Mouse (Mus musculus): ENCODE measurements around the gene Ccl27b.
"Not testable (repeated sequence)": the region's sequence is repeated elsewhere in the genome, so short reads cannot be mapped to it uniquely, and the experiment has no call there.

Ccl27b gene

GRCm38 (mm10) chr4:42654951-42655350, at the start of gene Ccl27b:
Gene Ccl27b (plus strand): TSS chr4:42655251.
- not testable (repeated sequence) for DNase-seq

- DNase-seq, result not testable (repeated sequence)
Observed at GRCm38 (mm10) chr4:42611895-42612294, 43.2 kb upstream of the Ccl27b start, which contains the start of gene Gm10591. Gene Gm10591 (plus strand): TSS chr4:42612195.

GRCm38 (mm10) chr4:42629419-42629818, 25.6 kb upstream of the Ccl27b start, which contains the start of gene Gm2564:
Gene Gm2564 (plus strand): TSS chr4:42629719.
- DNase-seq, result not testable (repeated sequence)

DNA sequence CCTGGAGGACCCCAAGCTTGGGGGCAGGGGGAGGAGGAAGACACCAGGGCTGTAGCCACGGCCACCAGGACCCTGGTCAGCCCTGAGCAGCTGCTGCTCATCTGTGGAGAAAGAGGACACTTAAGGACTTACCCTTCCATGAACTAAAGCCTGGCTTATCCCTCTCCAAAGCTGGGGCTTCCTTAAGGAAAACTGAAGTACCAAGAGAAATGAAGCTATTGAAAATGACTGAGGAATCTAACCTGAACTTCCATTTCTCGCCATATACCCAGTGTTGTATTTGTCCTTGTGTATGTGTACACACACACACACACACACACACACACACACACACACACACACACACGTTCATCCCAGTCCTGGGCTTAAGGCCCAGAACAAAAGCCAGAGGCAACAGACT, 6.7 kb downstream of the Ccl27b start, which contains the start of gene Il11ra2:
Gene Il11ra2, minus strand, starts transcription at position 101 of the 400 bp plus-strand sequence.
- not testable (repeated sequence) for DNase-seq

DNA sequence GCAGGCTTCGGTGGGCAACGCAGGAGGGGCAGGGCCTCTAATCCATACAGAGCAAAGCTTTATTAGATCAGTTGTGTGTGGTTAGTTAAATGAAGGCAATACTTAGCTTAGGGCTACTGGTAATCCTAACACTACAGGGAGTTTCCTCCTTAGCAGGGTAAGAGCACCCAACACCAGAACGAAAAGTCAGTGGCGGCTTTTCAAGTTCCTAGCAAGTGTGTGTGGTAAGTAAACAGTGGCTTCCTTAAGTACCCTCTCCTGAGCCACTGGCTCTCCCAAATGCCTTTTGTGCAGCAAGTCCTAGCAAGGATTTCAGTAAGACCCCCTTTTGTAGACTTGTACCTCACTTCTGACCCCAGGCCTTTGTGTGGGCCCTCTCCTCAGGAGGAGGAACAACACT, 20.4 kb downstream of the Ccl27b start:
- not testable (repeated sequence) for DNase-seq

DNA sequence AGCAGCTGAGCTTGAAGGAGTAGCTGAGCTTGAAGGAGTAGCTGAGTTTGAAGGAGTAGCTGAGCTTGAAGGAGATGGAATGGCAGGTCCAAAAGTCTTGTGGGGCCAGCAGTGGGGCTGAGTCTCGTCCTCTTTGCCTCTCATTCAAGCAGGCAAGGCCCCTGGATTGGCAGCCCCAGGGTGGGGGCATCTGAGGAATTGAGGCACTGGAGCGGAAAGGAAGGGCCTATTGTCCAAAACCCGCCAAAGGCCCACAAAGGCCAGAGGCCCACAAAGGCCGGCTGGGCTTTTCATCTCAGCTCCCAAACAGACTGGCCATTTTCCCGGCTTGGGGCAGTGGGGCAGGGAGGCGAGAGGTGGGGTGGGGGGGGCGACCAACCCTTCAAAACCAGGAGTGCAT, 24.3 kb downstream of the Ccl27b start:
- DNase-seq, result not testable (repeated sequence)

DNA sequence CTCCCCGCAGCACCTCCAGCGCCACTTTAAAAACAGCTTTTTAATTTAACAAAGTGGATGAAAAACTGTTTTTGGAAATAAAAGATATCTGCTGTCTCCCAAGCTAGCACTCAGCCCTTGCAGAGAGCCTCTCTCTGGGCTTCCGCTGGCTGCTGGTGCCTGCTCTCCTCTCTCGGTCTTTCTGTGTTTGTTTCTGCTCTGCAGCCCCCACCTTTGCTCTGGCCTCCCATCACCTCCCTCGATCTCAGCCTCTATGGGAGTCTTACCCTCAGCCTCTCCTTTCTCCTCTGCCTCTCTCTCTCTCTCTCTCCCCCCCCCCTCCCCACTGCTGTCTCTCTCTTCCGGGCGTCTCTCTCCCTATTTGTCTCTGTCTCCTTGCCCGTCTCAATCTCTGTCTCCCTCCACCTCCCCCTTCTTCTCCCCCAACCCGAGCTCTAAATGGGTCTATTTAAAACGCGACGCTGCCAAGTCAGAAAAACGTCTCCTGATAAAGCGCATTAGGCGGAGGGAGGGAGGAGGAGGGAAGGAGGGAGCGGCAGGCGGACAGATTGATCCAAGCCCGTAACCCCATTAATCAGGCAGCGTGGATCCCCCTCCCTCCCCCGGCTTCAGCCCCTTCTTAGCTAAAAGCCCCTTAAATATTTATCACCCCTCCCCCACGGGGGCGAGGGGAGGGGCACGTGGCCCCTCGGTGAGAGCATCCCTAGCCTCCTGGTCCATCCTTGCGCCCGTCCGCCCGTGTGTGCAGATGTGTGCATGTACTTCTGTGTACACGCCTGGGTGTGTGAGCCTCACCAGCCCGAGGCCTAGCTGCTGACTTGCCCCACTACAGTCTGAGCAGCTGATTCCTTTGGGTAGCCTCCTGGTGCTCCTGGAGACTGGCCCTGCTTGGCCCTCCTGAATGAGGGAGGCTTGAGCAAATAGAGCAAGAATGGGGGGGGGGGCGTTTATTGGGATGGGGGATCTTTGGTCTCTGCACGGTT, 25.6 kb downstream of the Ccl27b start:
- not testable (repeated sequence) for DNase-seq

DNA sequence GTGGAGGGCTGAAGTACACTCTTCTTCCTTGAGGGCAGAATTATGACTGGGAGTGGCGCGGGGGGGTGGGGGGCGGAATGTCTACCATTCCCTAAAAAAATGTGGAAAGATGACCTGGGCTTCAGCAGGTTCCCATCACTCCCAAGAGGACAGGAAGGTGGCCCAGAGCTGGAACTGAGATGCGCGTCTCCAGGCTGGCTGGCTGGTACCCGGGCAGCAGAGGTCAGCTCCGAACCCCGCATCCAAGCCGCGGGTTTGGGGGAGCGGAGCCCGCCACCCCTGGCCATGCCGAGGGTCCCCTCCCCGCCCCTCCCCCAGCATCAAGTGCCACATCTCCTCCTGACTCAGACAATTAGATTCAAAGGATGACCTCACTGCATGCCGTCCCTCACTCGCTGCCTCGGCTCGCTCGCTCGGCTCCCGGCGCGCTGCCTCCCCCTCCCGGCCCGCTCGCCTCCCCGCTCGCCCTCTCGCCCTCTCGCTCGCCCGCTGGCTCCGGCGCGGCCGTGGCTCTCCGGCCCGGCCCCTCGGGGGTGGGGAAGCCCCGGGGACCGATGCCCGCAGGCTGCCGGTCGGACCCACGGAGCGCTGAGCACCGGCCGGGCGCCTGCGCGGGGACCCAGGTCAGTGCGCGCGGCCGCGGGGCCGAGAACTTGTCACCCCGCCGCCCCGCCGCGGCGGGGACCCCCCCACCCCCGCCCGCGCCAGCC, 26.6 kb downstream of the Ccl27b start:
- not testable (repeated sequence) for DNase-seq

DNA sequence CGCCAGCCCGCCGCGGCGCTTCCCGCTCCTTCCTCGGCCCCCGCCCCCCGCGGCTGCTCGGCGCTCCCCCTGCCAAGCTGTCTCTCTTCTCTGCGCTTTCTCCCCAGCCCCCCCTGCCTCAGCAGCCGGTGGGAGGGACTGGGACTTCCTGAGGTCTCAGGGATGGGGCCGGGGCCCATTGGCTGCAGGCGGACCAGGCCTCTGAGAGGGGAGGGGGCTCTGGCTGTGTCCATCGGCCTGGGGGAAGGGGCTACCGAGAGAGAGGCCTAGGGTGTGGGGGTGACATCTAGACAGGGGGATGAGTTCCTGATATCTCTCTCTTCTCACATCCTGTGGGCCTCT, 27.1 kb downstream of the Ccl27b start:
- DNase-seq, result not testable (repeated sequence)
